Mouse (Mus musculus) myocyte (in vitro differentiated cells): ENCODE data around the gene Klra7. TPM values are rescaled to one million over a fixed set of nuclear protein-coding genes. Genes with fewer than 3 reads are reported as not detected.
"Not testable (repeated sequence)": the region's sequence is repeated elsewhere in the genome, so short reads cannot be mapped to it uniquely, and the experiment has no call there.

Experiments
- H3K27me3 ChIP-seq: one replicate; pipeline ENCODE4 v1.6.1; 2011; ENCODE audit not compliant: control insufficient read depth, insufficient read depth, insufficient read length
- H3K36me3 ChIP-seq: one replicate; pipeline ENCODE4 v1.6.1; 2011; ENCODE audit not compliant: control insufficient read depth, insufficient read depth
- H3K4me2 ChIP-seq: one replicate; pipeline ENCODE4 v1.6.1; 2011; ENCODE audit warnings: low read depth, control low read depth
- H3K4me3 ChIP-seq: one replicate; pipeline ENCODE4 v1.5.1; 2011; ENCODE audit warnings: mild to moderate bottlenecking, control low read depth, moderate library complexity
- H3K79me2 ChIP-seq: one replicate; pipeline ENCODE4 v1.6.1; 2011; ENCODE audit not compliant: control insufficient read depth, insufficient read depth
- H3ac ChIP-seq: one replicate; pipeline ENCODE4 v1.6.1; 2011; ENCODE audit not compliant: control insufficient read depth, insufficient read length
- CEBPB ChIP-seq: IDR thresholded peaks from 2 replicates; pipeline ENCODE4 v1.6.1; 2011; ENCODE audit warnings: mild to moderate bottlenecking, moderate library complexity; ENCODE audit not compliant: poor library complexity, insufficient read depth, severe bottlenecking
- E2F4 ChIP-seq: IDR thresholded peaks from one replicate; pipeline ENCODE4 v1.6.1; 2011; ENCODE audit warnings: mild to moderate bottlenecking, control low read depth, moderate library complexity; ENCODE audit not compliant: insufficient read depth
- MAX ChIP-seq: IDR thresholded peaks from one replicate; pipeline ENCODE4 v1.6.1; 2011; ENCODE audit warnings: low read depth, mild to moderate bottlenecking, control low read depth
- MYOD1 ChIP-seq, 3 experiments: IDR thresholded peaks; one replicate each; pipeline ENCODE4 v1.6.1; 2011; ENCODE audit warnings: control low read depth in 2 of 3, low read depth in 2 of 3, mild to moderate bottlenecking in 2 of 3, moderate library complexity in 1 of 3; ENCODE audit not compliant: insufficient read length in 2 of 3, control insufficient read depth in 1 of 3
- MYOG ChIP-seq, 3 experiments: IDR thresholded peaks; one replicate each; pipeline ENCODE4 v1.6.1; 2011; ENCODE audit warnings: control low read depth in 2 of 3, low read depth in 2 of 3, mild to moderate bottlenecking in 2 of 3; ENCODE audit not compliant: insufficient read length in 2 of 3, control insufficient read depth in 1 of 3, insufficient read depth in 1 of 3
- POLR2A ChIP-seq: IDR thresholded peaks from one replicate; pipeline ENCODE4 v1.6.1; 2011; ENCODE audit warnings: low read depth, mild to moderate bottlenecking, control low read depth, moderate library complexity; ENCODE audit not compliant: insufficient read length
- POLR2AphosphoS2 ChIP-seq: IDR thresholded peaks from one replicate; pipeline ENCODE4 v1.6.1; 2011; ENCODE audit warnings: low read depth, control low read depth; ENCODE audit not compliant: insufficient read length
- REST ChIP-seq: IDR thresholded peaks from one replicate; pipeline ENCODE4 v1.6.1; 2011; ENCODE audit warnings: mild to moderate bottlenecking, control low read depth, moderate library complexity; ENCODE audit not compliant: insufficient read depth, insufficient read length
- SRF ChIP-seq: IDR thresholded peaks from one replicate; pipeline ENCODE4 v1.6.1; 2011; ENCODE audit warnings: low read depth; ENCODE audit not compliant: control insufficient read depth, insufficient read length
- TCF12 ChIP-seq: IDR thresholded peaks from one replicate; pipeline ENCODE4 v1.6.1; 2011; ENCODE audit warnings: mild to moderate bottlenecking, control low read depth; ENCODE audit not compliant: poor library complexity, insufficient read depth, severe bottlenecking
- TCF3 ChIP-seq: IDR thresholded peaks from one replicate; pipeline ENCODE4 v1.6.1; 2011; ENCODE audit warnings: low read depth, control low read depth; ENCODE audit not compliant: insufficient read length
- USF1 ChIP-seq: IDR thresholded peaks from one replicate; pipeline ENCODE4 v1.6.1; 2011; ENCODE audit warnings: low read depth, mild to moderate bottlenecking, control low read depth, moderate library complexity
- polyA plus RNA-seq: library from polyadenylated mRNA; unstranded; fragments of >200 nt; fragmentation: generic; extraction: Trizol; gene quantifications from one replicate; pipeline ENCODE4 v1.2.1, GENCODE M21; 2012; ENCODE audit warnings: missing spikeins

The Klra7 gene
- not detected for polyA plus RNA-seq

- no peaks in the 10 kb centered on the region for H3K27me3 ChIP-seq
- no peak within 1 kb of the TSS for H3K4me3 ChIP-seq
- no peak within 1 kb of the TSS for H3ac ChIP-seq
- no peak for TF ChIP-seq POLR2A
- TF ChIP-seq MAX: no peak
- no peak for TF ChIP-seq E2F4
- TF ChIP-seq SRF: no peak
- no peak for TF ChIP-seq REST
- TF ChIP-seq CEBPB: no peak
- TF ChIP-seq TCF12: no peak
- no peak for TF ChIP-seq USF1
- TF ChIP-seq TCF3: no peak
- TF ChIP-seq POLR2AphosphoS2: no peak
- no peak for TF ChIP-seq MYOG (IDR thresholded peaks at IDR 0.05; ENCODE audit: control insufficient read depth in 1 of 3, insufficient read depth in 1 of 3, insufficient read length in 2 of 3, low read depth in 2 of 3)
- no peak for TF ChIP-seq MYOD1 (IDR thresholded peaks at IDR 0.05; ENCODE audit: control insufficient read depth in 1 of 3, insufficient read length in 2 of 3, low read depth in 2 of 3)
- no peaks in the 10 kb centered on the region for H3K79me2 ChIP-seq
- H3K4me2 ChIP-seq: no peak within 1 kb of the TSS
- no peaks in the 10 kb centered on the region for H3K36me3 ChIP-seq
These were observed at the start of gene Klra7 for GRCm38 (mm10) chr6:130233222-130233621. Gene Klra7, minus strand, starts transcription at chr6:130233322.

- H3K36me3 ChIP-seq, H3ac ChIP-seq, H3K4me3 ChIP-seq, H3K79me2 ChIP-seq, H3K4me2 ChIP-seq, H3K27me3 ChIP-seq: not testable (repeated sequence)
These were observed 48.7 kb upstream of the Klra7 start, which contains the start of gene Klra10 for GRCm38 (mm10) chr6:130281828-130282227. Gene Klra10, minus strand, starts transcription at chr6:130281928.

DNA sequence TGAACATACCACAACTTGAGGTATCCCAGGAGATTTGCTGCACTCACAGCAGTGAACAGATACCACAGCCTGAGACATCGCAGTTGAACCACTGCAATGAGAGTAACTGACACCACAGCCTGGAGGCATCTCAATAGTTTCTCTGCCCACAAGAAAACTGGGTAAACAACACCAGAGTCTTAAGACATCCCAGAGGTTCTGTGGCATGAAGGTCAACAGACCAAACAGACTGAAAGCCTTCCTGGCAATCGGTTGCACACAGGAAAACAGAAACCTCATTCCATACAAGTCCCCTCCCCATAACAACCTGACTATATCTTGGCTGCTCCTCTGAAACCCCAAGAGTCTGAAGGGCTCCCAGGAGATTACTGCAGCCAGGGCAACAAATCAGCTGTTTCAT, 22.2 kb upstream of the Klra7 start:
- Histone ChIP-seq H3K36me3 (no peaks in the 10 kb centered on the region), H3K27me3 (no peaks in the 10 kb centered on the region), H3K79me2 (no peaks in the 10 kb centered on the region), H3K4me2 (no peak overlapping the region), H3ac (no peak overlapping the region), H3K4me3 (no peak overlapping the region)
- no peak for TF ChIP-seq POLR2A
- TF ChIP-seq REST: no peak
- TF ChIP-seq SRF: no peak
- TF ChIP-seq POLR2AphosphoS2: no peak
- TF ChIP-seq CEBPB: no peak
- TF ChIP-seq E2F4: no peak
- TF ChIP-seq TCF12: no peak
- no peak for TF ChIP-seq TCF3
- TF ChIP-seq MAX: no peak
- no peak for TF ChIP-seq USF1
- TF ChIP-seq MYOD1 (IDR thresholded peaks at IDR 0.05; ENCODE audit: control insufficient read depth in 1 of 3, insufficient read length in 2 of 3, low read depth in 2 of 3): no peak
- no peak for TF ChIP-seq MYOG (IDR thresholded peaks at IDR 0.05; ENCODE audit: control insufficient read depth in 1 of 3, insufficient read depth in 1 of 3, insufficient read length in 2 of 3, low read depth in 2 of 3)

- H3K4me2 ChIP-seq: no peak overlapping the region
- no peak overlapping the region for H3K4me3 ChIP-seq
- H3ac ChIP-seq: no peak overlapping the region
- H3K36me3 ChIP-seq: no peaks in the 10 kb centered on the region
- TF ChIP-seq MAX (no peak), POLR2A (no peak), E2F4 (no peak), CEBPB (no peak), USF1 (no peak), SRF (no peak), MYOG (IDR thresholded peaks at IDR 0.05; ENCODE audit: control insufficient read depth in 1 of 3, insufficient read depth in 1 of 3, insufficient read length in 2 of 3, low read depth in 2 of 3) (no peak), REST (no peak), TCF3 (no peak), TCF12 (no peak), MYOD1 (IDR thresholded peaks at IDR 0.05; ENCODE audit: control insufficient read depth in 1 of 3, insufficient read length in 2 of 3, low read depth in 2 of 3) (no peak)
- no peaks in the 10 kb centered on the region for H3K79me2 ChIP-seq
- no peaks in the 10 kb centered on the region for H3K27me3 ChIP-seq
These were observed 4.4 kb upstream of the Klra7 start for GRCm38 (mm10) chr6:130237536-130237935.

DNA sequence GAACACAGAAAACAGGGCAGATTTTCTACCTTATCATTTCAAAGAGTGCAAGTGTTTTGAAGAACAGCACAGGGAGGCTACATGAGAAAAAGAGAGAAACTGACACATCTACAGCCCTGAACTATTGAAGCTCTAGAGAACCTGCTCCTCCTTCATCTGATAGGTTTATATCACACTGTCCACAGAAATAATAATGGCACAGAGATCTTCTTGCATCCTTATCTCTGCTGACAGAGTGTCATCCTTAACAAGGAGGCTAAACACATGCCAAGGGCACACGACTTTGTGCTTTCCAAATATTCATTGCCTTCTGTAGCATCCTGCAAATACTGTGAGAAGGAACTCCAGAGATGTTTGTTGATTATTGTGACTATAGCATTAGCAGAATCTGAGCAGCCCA, 3.5 kb upstream of the Klra7 start:
- Histone ChIP-seq H3K4me2 (no peak overlapping the region), H3K36me3 (no peaks in the 10 kb centered on the region), H3K27me3 (no peaks in the 10 kb centered on the region), H3K79me2 (no peaks in the 10 kb centered on the region), H3K4me3 (no peak overlapping the region), H3ac (no peak overlapping the region)
- no peak for TF ChIP-seq CEBPB
- no peak for TF ChIP-seq MYOG (IDR thresholded peaks at IDR 0.05; ENCODE audit: control insufficient read depth in 1 of 3, insufficient read depth in 1 of 3, insufficient read length in 2 of 3, low read depth in 2 of 3)
- no peak for TF ChIP-seq POLR2AphosphoS2
- TF ChIP-seq REST: no peak
- TF ChIP-seq MYOD1 (IDR thresholded peaks at IDR 0.05; ENCODE audit: control insufficient read depth in 1 of 3, insufficient read length in 2 of 3, low read depth in 2 of 3): no peak
- TF ChIP-seq MAX: no peak

- H3K27me3 ChIP-seq, H3K4me3 ChIP-seq, H3K4me2 ChIP-seq, H3ac ChIP-seq, H3K79me2 ChIP-seq, H3K36me3 ChIP-seq: not testable (repeated sequence)
These were observed 35.7 kb downstream of the Klra7 start for GRCm38 (mm10) chr6:130197453-130197852.

GRCm38 (mm10) chr6:130193012-130193411, 40.1 kb downstream of the Klra7 start, which contains the start of gene Klra9:
Gene Klra9, minus strand, starts transcription at chr6:130193112.
- not testable (repeated sequence) for H3K4me3 ChIP-seq, H3K4me2 ChIP-seq, H3K36me3 ChIP-seq, H3ac ChIP-seq, H3K27me3 ChIP-seq, H3K79me2 ChIP-seq
